Mouse (Mus musculus) cerebellum, adult (tissue): Measurements from ENCODE around the gene Usp37.

Experiments used
- ATAC-seq: cut with Nextera tagmentation; 2 replicates; pipeline ENCODE4 v1.9.2; 2017; ENCODE audit warnings: mild to moderate bottlenecking, moderate library complexity, mixed read lengths; ENCODE audit not compliant: insufficient number of reproducible peaks, low FRiP score, low TSS enrichment

Usp37 gene

DNA sequence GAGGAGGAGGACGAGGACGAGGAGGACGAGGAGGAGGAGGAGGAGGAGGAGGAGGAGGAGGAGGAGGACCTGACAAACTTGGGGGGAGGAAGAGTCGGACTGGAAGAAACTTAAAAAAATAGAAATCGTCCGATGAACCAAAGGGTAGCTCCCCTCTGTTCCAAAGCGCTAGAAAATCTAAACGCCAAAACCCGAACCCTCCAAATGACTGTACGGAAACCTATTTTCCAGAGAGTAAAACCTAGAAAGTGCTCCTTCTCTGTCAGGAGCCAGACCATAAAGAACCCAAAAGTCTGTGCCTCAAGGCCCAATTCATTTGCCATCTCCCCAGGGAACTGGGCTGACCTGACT, 157.7 kb downstream of the Usp37 start:
- ATAC-seq, result no peak

DNA sequence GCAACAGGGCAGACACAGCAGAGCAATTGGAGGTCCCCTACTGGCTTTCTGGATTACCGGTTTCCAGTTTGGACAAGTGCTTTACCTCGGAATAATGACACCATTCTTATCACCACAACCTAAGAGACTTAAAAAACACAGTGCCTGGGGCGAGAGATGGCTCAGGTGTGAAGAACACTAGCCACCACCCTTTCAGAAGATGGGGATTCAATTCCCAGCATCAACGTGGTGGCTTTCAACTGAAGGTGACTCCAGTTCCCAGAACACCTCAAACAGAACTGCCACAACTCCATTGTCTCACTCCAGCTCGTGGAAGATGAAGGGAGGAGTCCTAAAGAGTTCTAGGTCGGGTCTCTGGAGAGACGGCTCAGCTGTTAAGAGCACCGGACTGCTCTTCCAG, 158.6 kb downstream of the Usp37 start:
- ATAC-seq, result no peak
